Mouse (Mus musculus) neural tube, embryonic 11.5 days (tissue): Measurements from ENCODE around the gene Nrn1. TPM values are rescaled to one million over a fixed set of nuclear protein-coding genes. Genes with fewer than 3 reads are reported as not detected.

Experiments used
- ATAC-seq: fragments of 200-750 bp; cut with Nextera tagmentation; 2 replicates; pipeline ENCODE4 v1.8.0; 2017; ENCODE audit warnings: moderate number of reproducible peaks, mild to moderate bottlenecking, moderate TSS enrichment, moderate library complexity; ENCODE audit not compliant: insufficient read depth, low FRiP score, low TSS enrichment
- DNase-seq: peaks from one replicate; pipeline ENCODE4 v3.0.0-alpha.2; 2015; ENCODE audit warnings: low spot score
- H3K27ac ChIP-seq: fragments of 300-500 bp; sonication (generic); 2 replicates; pipeline ENCODE4 v1.5.1; 2014; ENCODE audit warnings: low read depth, mild to moderate bottlenecking, low read length
- H3K27me3 ChIP-seq: fragments of 300-500 bp; sonication (generic); 2 replicates; pipeline ENCODE4 v1.6.1; 2014; ENCODE audit warnings: mild to moderate bottlenecking, low read length, mixed read lengths; ENCODE audit not compliant: control insufficient read depth, insufficient read depth
- H3K36me3 ChIP-seq: fragments of 300-500 bp; sonication (generic); 2 replicates; pipeline ENCODE4 v1.6.1; 2014; ENCODE audit warnings: mild to moderate bottlenecking, low read length, moderate library complexity, mixed read lengths; ENCODE audit not compliant: control insufficient read depth, insufficient read depth
- H3K4me1 ChIP-seq: fragments of 300-500 bp; sonication (generic); 2 replicates; pipeline ENCODE4 v1.6.1; 2014; ENCODE audit warnings: low read length, mixed read lengths; ENCODE audit not compliant: control insufficient read depth, insufficient read depth
- H3K4me2 ChIP-seq: fragments of 300-500 bp; sonication (generic); 2 replicates; pipeline ENCODE4 v1.6.1; 2014; ENCODE audit warnings: low read depth, mild to moderate bottlenecking, moderate library complexity
- H3K4me3 ChIP-seq: fragments of 300-500 bp; sonication (generic); 2 replicates; pipeline ENCODE4 v1.5.1; 2014; ENCODE audit warnings: low read depth, low read length
- H3K9ac ChIP-seq: fragments of 300-500 bp; sonication (generic); 2 replicates; pipeline ENCODE4 v1.6.1; 2014; ENCODE audit warnings: mild to moderate bottlenecking, low read length
- H3K9me3 ChIP-seq: fragments of 300-500 bp; sonication (generic); 2 replicates; pipeline ENCODE4 v1.6.1; 2016; ENCODE audit warnings: low read length; ENCODE audit not compliant: control insufficient read depth
- WGBS: fragments of 180-500 bp; shearing (Covaris S2); extraction: QIAGEN DNeasy Blood & Tissue Kit; methylation state at CpG from one replicate; pipeline ENCODE4 v1.1.7; 2014; 5-methylcytosine and 5-hydroxymethylcytosine counted together
- polyA plus RNA-seq: library from polyadenylated mRNA; unstranded; fragments of >200 nt; fragmentation: Nextera tagmentation; extraction: Ambion mirVana; gene quantifications from 2 replicates; pipeline ENCODE4 v1.2.1, GENCODE M21; 2014

Gene Nrn1
- polyA plus RNA-seq = 27.3 and 27.5 TPM in 2 replicates

- peak within 1 kb of the TSS; percentile 35 for H3K4me3 ChIP-seq
- peak within 1 kb of the TSS; percentile 48 for H3K9ac ChIP-seq
- DNase-seq (peak; percentile 46), ATAC-seq (no peak)
- peaks cover 9% of the 10 kb centered on the region; the same call in 1 of the 2 replicates for H3K4me1 ChIP-seq
- no peaks in the 10 kb centered on the region for H3K36me3 ChIP-seq
- peak within 1 kb of the TSS; percentile 80 for H3K4me2 ChIP-seq
- peak within 1 kb of the TSS; percentile 72 for H3K27ac ChIP-seq
- peaks cover 48% of the 10 kb centered on the region for H3K27me3 ChIP-seq
- no peaks in the 10 kb centered on the region for H3K9me3 ChIP-seq
- WGBS = under 1% methylated on average over 50 of the region's 50 CpGs
These were observed at the start of gene Nrn1 for GRCm38 (mm10) chr13:36734731-36735571. Gene Nrn1, minus strand, starts transcription at chr13:36735131.

GRCm38 (mm10) chr13:36779626-36780025 is 44.7 kb upstream of the Nrn1 start:
- Histone ChIP-seq H3K9me3 (no peaks in the 10 kb centered on the region), H3K4me1 (no peaks in the 10 kb centered on the region), H3K27me3 (no peaks in the 10 kb centered on the region), H3K27ac (no peak overlapping the region), H3K4me2 (no peak overlapping the region), H3K9ac (no peak overlapping the region), H3K36me3 (no peaks in the 10 kb centered on the region), H3K4me3 (no peak overlapping the region)
- ATAC-seq (no peak), DNase-seq (no peak)
- 59% methylated on average over 5 of the region's 5 CpGs for WGBS

- no peak overlapping the region for H3K4me3 ChIP-seq
- no peaks in the 10 kb centered on the region for H3K36me3 ChIP-seq
- WGBS = 48% methylated on average over 2 of the region's 2 CpGs
- H3K27me3 ChIP-seq = no peaks in the 10 kb centered on the region
- H3K4me2 ChIP-seq = no peak overlapping the region
- no peaks in the 10 kb centered on the region for H3K4me1 ChIP-seq
- H3K9ac ChIP-seq = no peak overlapping the region
- H3K9me3 ChIP-seq = no peaks in the 10 kb centered on the region
- ATAC-seq (no peak), DNase-seq (no peak)
- H3K27ac ChIP-seq = no peak overlapping the region
These were observed 31.9 kb upstream of the Nrn1 start for GRCm38 (mm10) chr13:36766801-36767200.

GRCm38 (mm10) chr13:36751861-36752260 is 16.9 kb upstream of the Nrn1 start:
- Histone ChIP-seq H3K27ac (no peak overlapping the region), H3K27me3 (no peaks in the 10 kb centered on the region), H3K36me3 (no peaks in the 10 kb centered on the region), H3K4me2 (no peak overlapping the region), H3K4me3 (no peak overlapping the region), H3K9ac (no peak overlapping the region), H3K4me1 (no peaks in the 10 kb centered on the region), H3K9me3 (no peaks in the 10 kb centered on the region)
- DNase-seq (no peak), ATAC-seq (no peak)
- WGBS = 81% methylated on average over 3 of the region's 3 CpGs

GRCm38 (mm10) chr13:36750056-36750455 is 15.1 kb upstream of the Nrn1 start:
- no peaks in the 10 kb centered on the region for H3K9me3 ChIP-seq
- H3K36me3 ChIP-seq = no peaks in the 10 kb centered on the region
- no peak overlapping the region for H3K9ac ChIP-seq
- no peak overlapping the region for H3K4me3 ChIP-seq
- WGBS = 71% methylated on average over 2 of the region's 2 CpGs
- no peak for ATAC-seq
- H3K27ac ChIP-seq = no peak overlapping the region
- no peak overlapping the region for H3K4me2 ChIP-seq
- no peaks in the 10 kb centered on the region for H3K27me3 ChIP-seq
- no peaks in the 10 kb centered on the region for H3K4me1 ChIP-seq
- DNase-seq = no peak

- Histone ChIP-seq H3K36me3 (no peaks in the 10 kb centered on the region), H3K27ac (0 out of 2 replicates have a peak overlapping the region, but pooled peaks have one; percentile 27), H3K4me2 (peak overlapping the region; percentile 80), H3K4me1 (peaks cover 9% of the 10 kb centered on the region; the same call in 1 of the 2 replicates), H3K9me3 (no peaks in the 10 kb centered on the region), H3K27me3 (peaks cover 33% of the 10 kb centered on the region), H3K9ac (peak overlapping the region; percentile 48), H3K4me3 (peak overlapping the region; percentile 35)
- WGBS = 7% methylated on average over 9 of the region's 9 CpGs
- ATAC-seq (peak; percentile 17), DNase-seq (no peak)
These were observed 1.7 kb upstream of the Nrn1 start for GRCm38 (mm10) chr13:36736619-36736996.

GRCm38 (mm10) chr13:36735901-36736618 is 1.1 kb upstream of the Nrn1 start:
- ATAC-seq (peak; percentile 91), DNase-seq (peak; percentile 89)
- H3K27me3 ChIP-seq = peaks cover 38% of the 10 kb centered on the region
- H3K36me3 ChIP-seq = no peaks in the 10 kb centered on the region
- H3K4me1 ChIP-seq = peaks cover 9% of the 10 kb centered on the region; the same call in 1 of the 2 replicates
- H3K9ac ChIP-seq = peak overlapping the region; percentile 48
- peak overlapping the region; percentile 72 for H3K27ac ChIP-seq
- peak overlapping the region; percentile 35 for H3K4me3 ChIP-seq
- WGBS = under 1% methylated on average over 30 of the region's 39 CpGs
- H3K9me3 ChIP-seq = no peaks in the 10 kb centered on the region
- H3K4me2 ChIP-seq = peak overlapping the region; percentile 80

- Histone ChIP-seq H3K36me3 (no peaks in the 10 kb centered on the region), H3K9me3 (no peaks in the 10 kb centered on the region), H3K9ac (peak overlapping the region; percentile 46; the same call in 1 of the 2 replicates), H3K4me3 (peak overlapping the region; percentile 28), H3K27me3 (peaks cover 56% of the 10 kb centered on the region), H3K27ac (peak overlapping the region; percentile 58; the same call in 1 of the 2 replicates), H3K4me2 (peak overlapping the region; percentile 80), H3K4me1 (peaks cover 9% of the 10 kb centered on the region; the same call in 1 of the 2 replicates)
- WGBS = under 1% methylated on average over 26 of the region's 26 CpGs
- peak; percentile 61 for DNase-seq
- no peak for ATAC-seq
These were observed 791 bp downstream of the Nrn1 start for GRCm38 (mm10) chr13:36733989-36734690.
